Mouse (Mus musculus) MEL (cell line): ENCODE measurements around the gene Stard3nl. TPM values are rescaled to one million over a fixed set of nuclear protein-coding genes. Genes with fewer than 3 reads are reported as not detected.

Experiments used
- DNase-seq: peaks from one replicate; pipeline ENCODE4 v3.0.0; 2011; ENCODE audit warnings: low read depth, low spot score
- H3K27ac ChIP-seq: 2 replicates; pipeline ENCODE4 v1.5.1; 2012; ENCODE audit warnings: low read depth, mild to moderate bottlenecking, control low read depth, low read length, moderate library complexity; ENCODE audit not compliant: control insufficient read depth
- H3K27me3 ChIP-seq, 2 experiments: fragments of 150-350 bp in 1 of 2; sonication (generic) in 1 of 2; 2 replicates each; pipeline ENCODE4 v1.6.1; 2012; ENCODE audit warnings: low read length in 2 of 2, mild to moderate bottlenecking in 2 of 2, improper control_type of control experiment in 1 of 2, moderate library complexity in 1 of 2; ENCODE audit not compliant: insufficient read depth in 2 of 2, control insufficient read depth in 1 of 2
- H3K36me3 ChIP-seq, 2 experiments: 2 replicates each; pipeline ENCODE4 v1.6.1; 2012 to 2014; ENCODE audit warnings: low read length in 2 of 2, improper control_type of control experiment in 1 of 2, inconsistent platforms in 1 of 2, mild to moderate bottlenecking in 1 of 2; ENCODE audit not compliant: insufficient read depth in 2 of 2, control insufficient read depth in 1 of 2
- H3K4me1 ChIP-seq, 2 experiments: fragments of 150-350 bp in 1 of 2; sonication (generic) in 1 of 2; 2 replicates each; pipeline ENCODE4 v1.6.1; 2012; ENCODE audit warnings: low read length in 2 of 2, improper control_type of control experiment in 1 of 2, mild to moderate bottlenecking in 1 of 2; ENCODE audit not compliant: insufficient read depth in 2 of 2, control insufficient read depth in 1 of 2
- H3K4me3 ChIP-seq, 2 experiments: fragments of 150-350 bp in 1 of 2; sonication (generic) in 1 of 2; 2 replicates each; pipeline ENCODE4 v1.5.1; 2012; ENCODE audit warnings: low read depth in 2 of 2, low read length in 2 of 2, mild to moderate bottlenecking in 2 of 2, moderate library complexity in 2 of 2, control low read depth in 1 of 2, improper control_type of control experiment in 1 of 2; ENCODE audit not compliant: control insufficient read depth in 1 of 2, insufficient read depth in 1 of 2
- H3K79me2 ChIP-seq: 2 replicates; pipeline ENCODE4 v1.6.1; 2012; ENCODE audit warnings: mild to moderate bottlenecking, low read length, moderate library complexity; ENCODE audit not compliant: control insufficient read depth, poor library complexity, insufficient read depth
- H3K9ac ChIP-seq: 2 replicates; pipeline ENCODE4 v1.6.1; 2012; ENCODE audit warnings: low read depth, mild to moderate bottlenecking, control low read depth, low read length, moderate library complexity; ENCODE audit not compliant: control insufficient read depth, poor library complexity, severe bottlenecking
- H3K9me3 ChIP-seq: fragments of 150-350 bp; sonication (generic); replicated peaks from 2 replicates; pipeline ENCODE4 v1.6.1; 2012; ENCODE audit warnings: mild to moderate bottlenecking, low read length, improper control_type of control experiment, moderate library complexity; ENCODE audit not compliant: insufficient read depth
- CHD1 ChIP-seq: IDR thresholded peaks from 2 replicates; pipeline ENCODE4 v1.6.1; 2012; ENCODE audit warnings: low read depth, mild to moderate bottlenecking, inconsistent platforms, low read length, improper control_type of control experiment
- CTCF ChIP-seq, 3 experiments: IDR thresholded peaks in 2 of 3; conservative IDR thresholded peaks in 1 of 3; 2 replicates each; pipeline ENCODE4 v1.5.1; 2011 to 2012; ENCODE audit warnings: low read length in 3 of 3, low read depth in 2 of 3, mild to moderate bottlenecking in 2 of 3, improper control_type of control experiment in 1 of 3, inconsistent platforms in 1 of 3, mixed read lengths in 1 of 3, moderate library complexity in 1 of 3; ENCODE audit not compliant: control insufficient read depth in 1 of 3, insufficient read depth in 1 of 3, poor library complexity in 1 of 3, severe bottlenecking in 1 of 3
- E2F4 ChIP-seq: IDR thresholded peaks from 2 replicates; pipeline ENCODE4 v1.6.1; 2011; ENCODE audit warnings: low read depth, low read length, improper control_type of control experiment, borderline replicate concordance
- ELF1 ChIP-seq: IDR thresholded peaks from 2 replicates; pipeline ENCODE4 v1.6.1; 2014; ENCODE audit warnings: low read depth, mild to moderate bottlenecking, inconsistent platforms, low read length, improper control_type of control experiment, moderate library complexity
- EP300 ChIP-seq, 2 experiments: IDR thresholded peaks; 2 replicates each; pipeline ENCODE4 v1.6.1; 2011; ENCODE audit warnings: improper control_type of control experiment in 2 of 2, low read length in 2 of 2, low read depth in 1 of 2, mild to moderate bottlenecking in 1 of 2
- GATA1 ChIP-seq: IDR thresholded peaks from 2 replicates; pipeline ENCODE4 v1.6.1; 2011; ENCODE audit warnings: low read depth, low read length, improper control_type of control experiment
- HCFC1 ChIP-seq: IDR thresholded peaks from 2 replicates; pipeline ENCODE4 v1.6.1; 2012; ENCODE audit warnings: low read depth, mild to moderate bottlenecking, inconsistent platforms, low read length, improper control_type of control experiment, moderate library complexity
- JUND ChIP-seq: IDR thresholded peaks from 2 replicates; pipeline ENCODE4 v1.6.1; 2011; ENCODE audit warnings: low read depth, mild to moderate bottlenecking, improper control_type of control experiment, low read length
- KAT2A ChIP-seq: conservative IDR thresholded peaks from 2 replicates; pipeline ENCODE4 v1.6.1; 2012; ENCODE audit warnings: low read depth, low read length, improper control_type of control experiment, inconsistent platforms
- MAFK ChIP-seq: IDR thresholded peaks from 2 replicates; pipeline ENCODE4 v1.6.1; 2011; ENCODE audit warnings: low read depth, mild to moderate bottlenecking, low read length, improper control_type of control experiment, borderline replicate concordance
- MAX ChIP-seq: IDR thresholded peaks from 2 replicates; pipeline ENCODE4 v1.6.1; 2011; ENCODE audit warnings: low read length, improper control_type of control experiment
- MAZ ChIP-seq: IDR thresholded peaks from 2 replicates; pipeline ENCODE4 v1.6.1; 2012; ENCODE audit warnings: low read depth, mild to moderate bottlenecking, inconsistent platforms, low read length, improper control_type of control experiment
- MEF2A ChIP-seq: IDR thresholded peaks from 2 replicates; pipeline ENCODE4 v1.6.1; 2014; ENCODE audit warnings: low read depth, mild to moderate bottlenecking, inconsistent platforms, low read length, improper control_type of control experiment; ENCODE audit not compliant: poor library complexity, insufficient replicate concordance, severe bottlenecking; ENCODE audit errors: extremely low read depth
- MXI1 ChIP-seq: IDR thresholded peaks from 2 replicates; pipeline ENCODE4 v1.6.1; 2011; ENCODE audit warnings: mild to moderate bottlenecking, low read depth, low read length, improper control_type of control experiment
- MYB ChIP-seq: IDR thresholded peaks from 2 replicates; pipeline ENCODE4 v1.6.1; 2011; ENCODE audit warnings: mild to moderate bottlenecking, low read depth, low read length, improper control_type of control experiment
- NELFE ChIP-seq: IDR thresholded peaks from 2 replicates; pipeline ENCODE4 v1.6.1; 2011; ENCODE audit warnings: low read depth, low read length, improper control_type of control experiment
- NRF1 ChIP-seq: IDR thresholded peaks from 2 replicates; pipeline ENCODE4 v1.6.1; 2014; ENCODE audit warnings: low read depth, mild to moderate bottlenecking, inconsistent platforms, low read length, improper control_type of control experiment, moderate library complexity; ENCODE audit not compliant: poor library complexity, insufficient read depth, severe bottlenecking
- POLR2A ChIP-seq, 2 experiments: IDR thresholded peaks; 2 replicates each; pipeline ENCODE4 v1.6.1; 2011 to 2012; ENCODE audit warnings: low read length in 2 of 2, mild to moderate bottlenecking in 2 of 2, control low read depth in 1 of 2, improper control_type of control experiment in 1 of 2, low read depth in 1 of 2, moderate library complexity in 1 of 2; ENCODE audit not compliant: control insufficient read depth in 1 of 2, insufficient read depth in 1 of 2, poor library complexity in 1 of 2
- POLR2AphosphoS2 ChIP-seq: IDR thresholded peaks from 2 replicates; pipeline ENCODE4 v1.6.1; 2011; ENCODE audit warnings: low read length, improper control_type of control experiment
- RCOR1 ChIP-seq: IDR thresholded peaks from 2 replicates; pipeline ENCODE4 v1.6.1; 2012; ENCODE audit warnings: low read depth, mild to moderate bottlenecking, inconsistent platforms, low read length, improper control_type of control experiment
- SIN3A ChIP-seq: IDR thresholded peaks from 2 replicates; pipeline ENCODE4 v1.6.1; 2012; ENCODE audit warnings: low read length, improper control_type of control experiment, inconsistent platforms
- SMC3 ChIP-seq: IDR thresholded peaks from 2 replicates; pipeline ENCODE4 v1.6.1; 2011; ENCODE audit warnings: low read depth, low read length, improper control_type of control experiment
- TCF12 ChIP-seq: IDR thresholded peaks from 2 replicates; pipeline ENCODE4 v1.6.1; 2014; ENCODE audit warnings: low read depth, mild to moderate bottlenecking, inconsistent platforms, low read length, improper control_type of control experiment, moderate library complexity
- USF1 ChIP-seq: IDR thresholded peaks from 2 replicates; pipeline ENCODE4 v1.6.1; 2014; ENCODE audit warnings: low read depth, mild to moderate bottlenecking, inconsistent platforms, low read length, improper control_type of control experiment, moderate library complexity
- ZMIZ1 ChIP-seq: IDR thresholded peaks from 2 replicates; pipeline ENCODE4 v1.6.1; 2012; ENCODE audit warnings: low read depth, mild to moderate bottlenecking, inconsistent platforms, low read length, improper control_type of control experiment, moderate library complexity
- ZNF384 ChIP-seq: IDR thresholded peaks from 2 replicates; pipeline ENCODE4 v1.6.1; 2012; ENCODE audit warnings: low read depth, mild to moderate bottlenecking, inconsistent platforms, low read length, improper control_type of control experiment
- polyA plus RNA-seq, 2 experiments: library from polyadenylated mRNA; stranded (reverse) in 1 of 2; unstranded in 1 of 2; fragments of >175 nt in 1 of 2; fragments of >200 nt in 1 of 2; gene quantifications; 2 replicates each; pipeline versions ENCODE4 v1.2.1 to v1.2.4; 2012; ENCODE audit warnings: low replicate concordance in 2 of 2, low read depth in 1 of 2; ENCODE audit not compliant: insufficient read length in 2 of 2, insufficient read depth in 1 of 2, missing spikeins in 1 of 2
- total RNA-seq: library from RNA; depleted of rRNA; stranded (reverse); fragments of 300-350 nt; gene quantifications from 2 replicates; pipeline ENCODE4 v1.2.3, GENCODE M21; 2012

Gene Stard3nl
- total and polyA plus RNA-seq, 3 experiments = 16.1 to 22.9 TPM; not detected in 1

DNA sequence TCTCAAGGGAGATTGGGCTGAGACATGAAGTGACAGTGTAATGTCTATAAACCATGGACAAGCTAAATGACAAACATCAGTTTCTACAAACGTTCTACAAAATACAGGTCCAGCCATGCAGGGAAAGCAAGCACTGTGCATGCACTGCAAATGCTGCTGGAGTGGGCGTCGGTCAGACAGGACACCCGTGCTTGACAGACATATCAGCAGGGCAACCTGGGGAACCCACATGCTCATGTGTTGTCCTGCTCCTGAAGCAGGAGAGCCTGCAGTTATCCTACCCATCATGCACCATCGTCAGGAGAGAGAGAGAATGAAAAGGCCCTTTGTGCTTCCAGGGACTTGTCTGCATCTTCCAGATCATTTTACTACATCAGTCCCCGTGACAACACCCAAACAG, 16.3 kb downstream of the Stard3nl start:
- Histone ChIP-seq H3K27me3 (no peaks in the 10 kb centered on the region), H3K4me1 (peaks cover 3 to 6% of the 10 kb centered on the region in 2 experiments; a peak in 3 of 4 replicates), H3K4me3 (no peak overlapping the region), H3K36me3 (peaks cover 0 to 10% of the 10 kb centered on the region in 2 experiments; a peak in 3 of 4 replicates), H3K9me3 (no peaks in the 10 kb centered on the region), H3K79me2 (no peaks in the 10 kb centered on the region), H3K27ac (no peak overlapping the region), H3K9ac (no peak overlapping the region)
- no peak for TF ChIP-seq ZMIZ1
- TF ChIP-seq ZNF384 = no peak
- no peak for DNase-seq

- TF ChIP-seq CTCF (IDR thresholded peaks at IDR 0.05 in 2 of 3, conservative IDR thresholded peaks at IDR 0.05 in 1 of 3; ENCODE audit: control insufficient read depth in 1 of 3, insufficient read depth in 1 of 3, low read depth in 2 of 3, low read length in 3 of 3, poor library complexity in 1 of 3, severe bottlenecking in 1 of 3) = no peak
- no peak for TF ChIP-seq MEF2A
- TF ChIP-seq MYB = no peak
- no peak for TF ChIP-seq SMC3
- TF ChIP-seq KAT2A = no peak
- TF ChIP-seq HCFC1 = no peak
- no peak for TF ChIP-seq POLR2AphosphoS2
- no peak for TF ChIP-seq ZMIZ1
- no peak for TF ChIP-seq SIN3A
- no peak for TF ChIP-seq MAFK
- no peak for TF ChIP-seq E2F4
- TF ChIP-seq NRF1 = no peak
- no peak for TF ChIP-seq MAZ
- TF ChIP-seq, all 39 proteins: peak for 0
- Histone ChIP-seq H3K27ac (no peak overlapping the region), H3K9me3 (no peaks in the 10 kb centered on the region), H3K27me3 (no peaks in the 10 kb centered on the region), H3K36me3 (no peaks in the 10 kb centered on the region), H3K9ac (no peak overlapping the region), H3K79me2 (no peaks in the 10 kb centered on the region), H3K4me3 (no peak overlapping the region), H3K4me1 (no peaks in the 10 kb centered on the region)
- no peak for DNase-seq
Measured at GRCm38 (mm10) chr13:19372133-19372729, 23.4 kb downstream of the Stard3nl start.

GRCm38 (mm10) chr13:19368817-19369216, 26.8 kb downstream of the Stard3nl start:
- H3K4me3 ChIP-seq = no peak overlapping the region
- no peaks in the 10 kb centered on the region for H3K4me1 ChIP-seq
- DNase-seq = no peak
- H3K36me3 ChIP-seq = no peaks in the 10 kb centered on the region
- H3K9ac ChIP-seq = no peak overlapping the region
- H3K27me3 ChIP-seq = no peaks in the 10 kb centered on the region
- H3K79me2 ChIP-seq = no peaks in the 10 kb centered on the region
- H3K9me3 ChIP-seq = no peaks in the 10 kb centered on the region
- H3K27ac ChIP-seq = no peak overlapping the region
- TF ChIP-seq TCF12 (no peak), CHD1 (no peak), JUND (no peak), USF1 (no peak), EP300 (IDR thresholded peaks at IDR 0.05; ENCODE audit: low read depth in 1 of 2, low read length in 2 of 2) (no peak), MAZ (no peak), MAX (no peak), POLR2A (IDR thresholded peaks at IDR 0.05; ENCODE audit: control insufficient read depth in 1 of 2, insufficient read depth in 1 of 2, low read depth in 1 of 2, low read length in 2 of 2, poor library complexity in 1 of 2) (no peak), ELF1 (no peak), MXI1 (no peak), SMC3 (no peak), KAT2A (no peak), GATA1 (no peak), E2F4 (no peak), RCOR1 (no peak), CTCF (IDR thresholded peaks at IDR 0.05 in 2 of 3, conservative IDR thresholded peaks at IDR 0.05 in 1 of 3; ENCODE audit: control insufficient read depth in 1 of 3, insufficient read depth in 1 of 3, low read depth in 2 of 3, low read length in 3 of 3, poor library complexity in 1 of 3, severe bottlenecking in 1 of 3) (no peak), SIN3A (no peak), NELFE (no peak)
